Mouse (Mus musculus) intestine, postnatal 0 days (tissue): Measurements from ENCODE around the gene Ccdc185. TPM values are rescaled to one million over a fixed set of nuclear protein-coding genes. Genes with fewer than 3 reads are reported as not detected.

Experiments
- ATAC-seq: fragments of 200-750 bp; cut with Nextera tagmentation; 2 replicates; pipeline ENCODE4 v1.8.0; 2017; ENCODE audit warnings: mild to moderate bottlenecking, moderate TSS enrichment, moderate library complexity
- H3K27ac ChIP-seq: fragments of 300-500 bp; sonication (generic); 2 replicates; pipeline ENCODE4 v1.5.1; 2014; ENCODE audit warnings: mild to moderate bottlenecking, low read depth, low read length, moderate library complexity
- H3K27me3 ChIP-seq: fragments of 300-500 bp; sonication (generic); replicated peaks from 2 replicates; pipeline ENCODE4 v1.6.1; 2014; ENCODE audit warnings: low read length, mixed read lengths; ENCODE audit not compliant: control insufficient read depth, insufficient read depth
- H3K36me3 ChIP-seq: fragments of 300-500 bp; sonication (generic); 2 replicates; pipeline ENCODE4 v1.6.1; 2014; ENCODE audit warnings: mild to moderate bottlenecking, moderate library complexity; ENCODE audit not compliant: control insufficient read depth, insufficient read depth
- H3K4me1 ChIP-seq: fragments of 300-500 bp; sonication (generic); replicated peaks from 2 replicates; pipeline ENCODE4 v1.6.1; 2014; ENCODE audit warnings: antibody characterized with exemption, low read length, mixed read lengths; ENCODE audit not compliant: control insufficient read depth, insufficient read depth
- H3K4me2 ChIP-seq: fragments of 300-500 bp; sonication (generic); replicated peaks from 2 replicates; pipeline ENCODE4 v1.6.1; 2014; ENCODE audit warnings: low read depth, mild to moderate bottlenecking, moderate library complexity
- H3K4me3 ChIP-seq: fragments of 300-500 bp; sonication (generic); 2 replicates; pipeline ENCODE4 v1.5.1; 2014; ENCODE audit warnings: low read depth, low read length
- H3K9ac ChIP-seq: fragments of 300-500 bp; sonication (generic); 2 replicates; pipeline ENCODE4 v1.6.1; 2014; ENCODE audit warnings: mild to moderate bottlenecking, low read depth, low read length
- H3K9me3 ChIP-seq: fragments of 300-500 bp; sonication (generic); 2 replicates; pipeline ENCODE4 v1.6.1; 2016; ENCODE audit warnings: mixed run types; ENCODE audit not compliant: control insufficient read depth
- CTCF ChIP-seq: sonication (generic); IDR thresholded peaks from 2 replicates; pipeline ENCODE4 v1.5.1; 2016; ENCODE audit warnings: low read depth, mild to moderate bottlenecking, control low read depth, antibody characterized with exemption, moderate library complexity
- WGBS: fragments of 180-500 bp; shearing (Covaris S2); extraction: QIAGEN DNeasy Blood & Tissue Kit; methylation state at CpG from one replicate; pipeline ENCODE4 v1.1.7; 2014; 5-methylcytosine and 5-hydroxymethylcytosine counted together
- polyA plus RNA-seq: library from polyadenylated mRNA; unstranded; fragments of >200 nt; fragmentation: Nextera tagmentation; extraction: Ambion mirVana; gene quantifications from 2 replicates; pipeline ENCODE4 v1.2.1, GENCODE M21; 2015

Ccdc185 gene
- polyA plus RNA-seq, 1 experiment from 2014 or later = not detected

DNA sequence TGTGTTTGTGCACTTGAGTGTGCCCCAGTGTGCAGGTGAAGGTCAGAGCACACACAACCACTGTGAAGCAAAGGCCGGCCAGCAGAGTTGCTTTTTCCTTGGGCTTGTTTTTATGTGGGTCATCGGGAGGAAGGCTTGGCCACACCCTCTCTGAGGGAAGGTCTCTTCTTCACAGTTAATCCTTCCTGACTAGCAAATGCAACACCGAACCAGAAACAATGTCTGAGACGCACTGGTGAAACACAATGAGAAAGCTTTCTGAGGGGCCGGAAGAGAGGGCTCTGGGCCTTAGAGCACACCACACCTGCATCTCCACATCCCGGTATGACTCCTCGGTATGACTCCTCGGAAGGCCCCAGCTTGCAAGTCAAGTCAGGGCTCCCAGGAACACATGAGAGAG, 2.3 kb upstream of the Ccdc185 start:
- no peaks in the 10 kb centered on the region for H3K36me3 ChIP-seq
- H3K9ac ChIP-seq = no peak overlapping the region
- no peak overlapping the region for H3K4me3 ChIP-seq
- 86% methylated on average over 8 of the region's 8 CpGs for WGBS
- H3K9me3 ChIP-seq = no peaks in the 10 kb centered on the region
- ATAC-seq = no peak
- no peak overlapping the region for H3K4me2 ChIP-seq
- no peaks in the 10 kb centered on the region for H3K4me1 ChIP-seq
- H3K27me3 ChIP-seq = no peaks in the 10 kb centered on the region
- no peak for TF ChIP-seq CTCF
- no peak overlapping the region for H3K27ac ChIP-seq

DNA sequence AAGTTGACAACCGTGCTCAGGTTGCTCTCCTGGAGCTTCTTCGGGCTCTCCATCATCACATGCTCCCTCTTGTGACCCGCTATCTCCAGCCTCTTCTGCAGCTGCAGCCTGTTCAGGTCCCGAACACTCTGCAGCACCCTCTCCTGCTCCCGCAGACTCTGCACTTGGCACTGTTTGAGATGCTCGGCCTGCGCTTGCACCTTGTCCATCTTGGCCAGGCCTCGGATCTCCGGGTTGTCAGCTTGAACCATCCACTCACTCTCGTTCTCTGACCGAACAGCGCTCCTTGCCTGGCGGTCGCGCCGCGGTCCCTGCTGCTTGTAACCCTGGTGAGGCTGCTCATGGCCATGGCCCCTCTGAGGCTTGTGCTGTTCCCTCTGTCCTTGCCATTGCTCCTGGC, 1.1 kb downstream of the Ccdc185 start:
- Histone ChIP-seq H3K27me3 (no peaks in the 10 kb centered on the region), H3K27ac (no peak overlapping the region), H3K9ac (no peak overlapping the region), H3K4me2 (no peak overlapping the region), H3K4me3 (no peak overlapping the region), H3K4me1 (no peaks in the 10 kb centered on the region), H3K9me3 (no peaks in the 10 kb centered on the region), H3K36me3 (no peaks in the 10 kb centered on the region)
- no peak for ATAC-seq
- no peak for TF ChIP-seq CTCF
- WGBS = 78% methylated on average over 17 of the region's 17 CpGs

DNA sequence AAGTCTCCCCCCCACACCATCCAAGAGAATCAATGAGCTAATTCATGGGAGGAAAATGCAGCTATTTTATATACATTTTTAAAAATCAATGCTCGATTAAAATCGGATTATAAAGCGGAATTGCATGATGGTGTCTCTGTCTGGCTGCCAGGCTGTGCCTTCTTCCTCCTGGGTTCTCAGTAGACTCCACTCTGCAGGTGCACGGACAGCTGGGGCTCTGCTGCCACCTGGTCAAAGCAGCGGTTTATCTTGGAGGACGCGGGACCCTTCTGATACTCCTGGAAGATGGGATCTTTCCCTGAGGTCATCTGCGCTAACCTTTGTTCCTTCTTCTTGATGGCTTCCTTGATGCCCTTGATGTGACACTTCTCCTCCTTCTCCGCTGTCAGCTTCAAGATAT, 1.9 kb downstream of the Ccdc185 start:
- TF ChIP-seq CTCF = no peak
- H3K4me3 ChIP-seq = no peak overlapping the region
- no peaks in the 10 kb centered on the region for H3K9me3 ChIP-seq
- no peak overlapping the region for H3K9ac ChIP-seq
- ATAC-seq = no peak
- no peaks in the 10 kb centered on the region for H3K36me3 ChIP-seq
- 90% methylated on average over 9 of the region's 9 CpGs for WGBS
- H3K27ac ChIP-seq = no peak overlapping the region
- H3K4me1 ChIP-seq = no peaks in the 10 kb centered on the region
- no peak overlapping the region for H3K4me2 ChIP-seq
- no peaks in the 10 kb centered on the region for H3K27me3 ChIP-seq

DNA sequence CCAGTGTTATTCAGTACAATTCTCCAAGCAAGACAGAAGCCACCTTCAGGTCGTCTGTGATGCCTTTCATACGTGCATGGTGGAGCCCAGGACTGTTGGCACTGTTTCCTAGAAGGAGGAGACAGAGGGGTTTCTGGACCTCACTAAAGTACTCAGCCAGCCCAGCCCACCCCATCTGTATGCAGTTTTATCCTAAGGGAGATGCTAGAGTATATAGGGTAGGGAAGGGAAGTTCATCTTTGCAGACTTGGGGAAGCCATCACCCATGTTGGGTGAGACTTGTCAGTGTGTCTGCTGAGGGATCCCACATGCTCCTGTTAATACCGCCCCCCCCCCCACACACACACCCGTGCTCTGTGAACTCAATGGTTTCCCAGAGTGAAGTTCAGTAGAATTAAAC, 13.1 kb downstream of the Ccdc185 start:
- no peak for TF ChIP-seq CTCF
- Histone ChIP-seq H3K9ac (no peak overlapping the region), H3K9me3 (no peaks in the 10 kb centered on the region), H3K27me3 (no peaks in the 10 kb centered on the region), H3K36me3 (no peaks in the 10 kb centered on the region), H3K4me2 (no peak overlapping the region), H3K4me1 (no peaks in the 10 kb centered on the region; the same call in 1 of the 2 replicates), H3K27ac (no peak overlapping the region), H3K4me3 (no peak overlapping the region)
- 47% methylated on average over 4 of the region's 4 CpGs for WGBS
- ATAC-seq = no peak

DNA sequence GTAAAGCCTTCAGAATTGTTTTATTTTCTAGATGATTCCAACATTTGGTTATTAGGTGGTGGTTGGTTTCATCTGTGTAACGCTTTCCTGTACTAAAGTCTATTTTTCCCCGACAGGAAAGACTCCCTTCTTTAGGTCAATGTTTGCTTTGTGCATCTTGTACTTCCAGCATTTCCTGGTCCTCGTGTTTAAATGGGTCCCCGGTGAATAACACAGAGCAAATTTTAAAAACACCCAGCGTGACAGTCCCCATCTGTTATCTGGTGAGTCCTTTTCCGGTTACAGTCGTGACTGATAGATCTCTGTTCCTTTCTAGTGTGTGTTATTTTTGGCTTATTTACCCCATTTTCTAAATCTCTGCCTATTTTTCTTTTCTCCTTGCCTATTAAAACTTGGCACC, 16.3 kb downstream of the Ccdc185 start:
- WGBS = 16% methylated on average over 7 of the region's 7 CpGs
- H3K27ac ChIP-seq = no peak overlapping the region

DNA sequence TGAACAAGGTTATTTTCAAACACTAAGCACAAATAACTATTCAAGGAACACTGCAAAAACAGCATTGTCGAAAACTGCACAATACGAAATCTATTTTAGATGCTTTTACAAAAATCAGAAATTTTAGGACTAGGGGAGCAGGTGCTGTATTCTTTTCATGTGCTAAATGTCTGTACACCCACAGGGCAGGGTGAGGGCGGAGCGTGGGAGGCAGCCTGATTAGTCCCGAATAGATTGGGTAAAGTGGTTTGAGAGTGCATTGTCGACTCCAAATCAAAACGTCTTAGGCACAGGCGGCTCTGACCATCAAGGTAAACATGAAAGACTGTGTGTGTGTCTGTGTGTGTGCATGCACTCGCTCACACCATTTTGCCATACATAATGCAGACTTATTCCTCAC, 20.0 kb downstream of the Ccdc185 start:
- H3K27ac ChIP-seq = no peak overlapping the region
- ATAC-seq = no peak
- no peaks in the 10 kb centered on the region for H3K27me3 ChIP-seq
- 83% methylated on average over 9 of the region's 9 CpGs for WGBS
- H3K4me2 ChIP-seq = no peak overlapping the region
- no peak for TF ChIP-seq CTCF
- H3K9ac ChIP-seq = no peak overlapping the region
- H3K36me3 ChIP-seq = no peaks in the 10 kb centered on the region
- H3K4me1 ChIP-seq = no peaks in the 10 kb centered on the region; the same call in 1 of the 2 replicates
- H3K9me3 ChIP-seq = no peaks in the 10 kb centered on the region
- H3K4me3 ChIP-seq = no peak overlapping the region

More for the DNA sequence above, 16.3 kb downstream of the Ccdc185 start:
- Histone ChIP-seq H3K9ac (no peak overlapping the region), H3K4me3 (no peak overlapping the region), H3K9me3 (no peaks in the 10 kb centered on the region), H3K4me2 (no peak overlapping the region), H3K36me3 (no peaks in the 10 kb centered on the region), H3K27me3 (no peaks in the 10 kb centered on the region), H3K4me1 (no peaks in the 10 kb centered on the region; the same call in 1 of the 2 replicates)
- no peak for ATAC-seq
- TF ChIP-seq CTCF = no peak

DNA sequence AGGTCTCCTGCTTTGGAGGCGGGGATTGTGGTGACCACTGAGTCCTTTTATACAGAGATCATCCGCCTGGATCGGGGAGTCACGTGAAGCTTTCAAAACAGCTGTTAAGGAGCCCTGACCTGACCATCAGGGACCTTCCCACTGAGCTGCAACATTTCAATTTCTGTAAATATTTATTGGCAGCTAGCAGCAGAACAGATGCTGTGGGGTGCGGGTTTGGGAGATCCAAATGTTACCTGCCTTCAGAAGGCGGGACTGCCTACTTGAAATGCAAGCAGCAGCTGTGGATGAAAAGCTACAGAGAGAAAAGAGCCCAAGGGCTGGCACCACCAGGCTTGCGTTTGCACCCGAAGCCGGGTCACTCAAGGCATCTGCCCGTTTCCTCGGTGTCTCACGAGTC, 21.4 kb downstream of the Ccdc185 start:
- ATAC-seq = no peak
- Histone ChIP-seq H3K36me3 (no peaks in the 10 kb centered on the region), H3K27me3 (no peaks in the 10 kb centered on the region), H3K27ac (no peak overlapping the region), H3K4me3 (no peak overlapping the region), H3K9me3 (no peaks in the 10 kb centered on the region), H3K4me1 (no peaks in the 10 kb centered on the region), H3K9ac (no peak overlapping the region), H3K4me2 (no peak overlapping the region)
- no peak for TF ChIP-seq CTCF
- 62% methylated on average over 12 of the region's 12 CpGs for WGBS
